Mouse (Mus musculus) naive thymus-derived CD4-positive, alpha-beta T cell, adult 2 months (primary cell): ENCODE measurements around the gene Flvcr1.

Experiments
- DNase-seq: peaks from one replicate; pipeline ENCODE4 v3.0.0-alpha.2; 2011; ENCODE audit warnings: low read depth

Flvcr1 gene

GRCm38 (mm10) chr1:190979100-190979563 lies 46.8 kb downstream of the Flvcr1 start, which contains the start of gene Vash2:
TSS of gene Vash2 (minus strand) at chr1:190979296.
- DNase-seq, result no peak

- no peak for DNase-seq
These were observed 47.4 kb downstream of the Flvcr1 start for GRCm38 (mm10) chr1:190978511-190979073.

- DNase-seq, result no peak
These were observed 48.0 kb downstream of the Flvcr1 start for GRCm38 (mm10) chr1:190978001-190978400.

GRCm38 (mm10) chr1:190976887-190977573 lies 48.9 kb downstream of the Flvcr1 start:
- no peak for DNase-seq

- DNase-seq, result no peak
These were observed 51.1 kb downstream of the Flvcr1 start for GRCm38 (mm10) chr1:190974833-190975232.

GRCm38 (mm10) chr1:190974191-190974590 lies 51.8 kb downstream of the Flvcr1 start:
- DNase-seq, result no peak

- DNase-seq, result no peak
These were observed 53.3 kb downstream of the Flvcr1 start for GRCm38 (mm10) chr1:190972612-190973192.

- no peak for DNase-seq
These were observed 54.0 kb downstream of the Flvcr1 start for GRCm38 (mm10) chr1:190971708-190972610.

GRCm38 (mm10) chr1:190968010-190968409 lies 57.9 kb downstream of the Flvcr1 start:
- DNase-seq, result no peak

- DNase-seq, result no peak
These were observed 60.8 kb downstream of the Flvcr1 start for GRCm38 (mm10) chr1:190964992-190965780.

- no peak for DNase-seq
These were observed 63.2 kb downstream of the Flvcr1 start for GRCm38 (mm10) chr1:190962760-190963159.

- no peak for DNase-seq
These were observed 67.1 kb downstream of the Flvcr1 start for GRCm38 (mm10) chr1:190958821-190959220.
